9 mouse cellular contexts compared by ENCODE assay signal in genomic region chr6:59500818-59501217, GRCm38 (mm10).
DNase-seq lines count a peak whose midpoint lies in the region; ATAC-seq lines count a peak whose summit lies in the region.
"Had no signal": no experiment of that assay in that cellular context is flagged by ENCODE, and none has a peak within 500 bp of the region (broad histone marks: within the 10 kb centered on the region; RNA-seq: fewer than 3 reads in every experiment).

No protein-coding gene starts in this region.

- no peak overlapping the region for H3K4me3 ChIP-seq in embryonic facial prominence, embryonic 14.5 days (ENCODE audit: low read depth, low read length)
- H3K4me3 ChIP-seq in embryonic facial prominence, embryonic 10.5 days = no peak overlapping the region
- no peak overlapping the region for H3K4me3 ChIP-seq in limb, embryonic 10.5 days

- H3K36me3 ChIP-seq in embryonic facial prominence, embryonic 14.5 days (ENCODE audit: control insufficient read depth, insufficient read depth, low read length) = no peaks in the 10 kb centered on the region
- no peaks in the 10 kb centered on the region for H3K36me3 ChIP-seq in embryonic facial prominence, embryonic 10.5 days (replicated peaks)
- no peaks in the 10 kb centered on the region for H3K36me3 ChIP-seq in limb, embryonic 10.5 days

- no peaks in the 10 kb centered on the region for H3K9me3 ChIP-seq in embryonic facial prominence, embryonic 14.5 days (ENCODE audit: control insufficient read depth, low read length)
- no peaks in the 10 kb centered on the region for H3K9me3 ChIP-seq in embryonic facial prominence, embryonic 10.5 days
- no peaks in the 10 kb centered on the region for H3K9me3 ChIP-seq in limb, embryonic 10.5 days (replicated peaks)

- no peak for ATAC-seq in embryonic facial prominence, embryonic 14.5 days (ENCODE audit: low read depth)

- no peak overlapping the region for H3K9ac ChIP-seq in embryonic facial prominence, embryonic 14.5 days (ENCODE audit: low read depth, low read length)

- intact Hi-C loops in left cerebral cortex, postnatal 25 days (cut with DNase I) = loop anchor here (5.0 kb wide), 1 partner anchor 254 kb away; no protein-coding TSS in a partner anchor
- intact Hi-C loops in gastrocnemius, postnatal 36 days (cut with DNase I) = no loop called here

- H3K27ac ChIP-seq in embryonic facial prominence, embryonic 14.5 days (replicated peaks; ENCODE audit: low read depth, low read length) = no peak overlapping the region
- H3K27ac ChIP-seq in embryonic facial prominence, embryonic 10.5 days (replicated peaks) = no peak overlapping the region
- no peak overlapping the region for H3K27ac ChIP-seq in limb, embryonic 10.5 days

- DNase-seq in embryonic facial prominence, embryonic 14.5 days (ENCODE audit: low spot score) = peak; percentile 4
- no peak for DNase-seq in embryonic facial prominence, embryonic 10.5 days (ENCODE audit: low spot score)
- peak; percentile 26 to 55 for DNase-seq in left cerebral cortex, postnatal 25 days (ENCODE audit: low spot score in 2 of 2)
- DNase-seq in left cerebral cortex, adult 8-10 months (ENCODE audit: low spot score in 2 of 2) = no peak
- DNase-seq in adipocyte (ENCODE audit: low spot score) = peak; percentile 69
- peak; percentile 17 for DNase-seq in retina, embryonic 14.5 days (ENCODE audit: low spot score)
- no peak for DNase-seq in limb, embryonic 10.5 days (ENCODE audit: low spot score)
- no peak for DNase-seq in gastrocnemius, postnatal 36 days

- H3K4me2 ChIP-seq in embryonic facial prominence, embryonic 14.5 days (ENCODE audit: low read depth, low read length) = no peak overlapping the region
- H3K4me2 ChIP-seq: heart, embryonic 11.5 days had no signal

- H3K4me1 ChIP-seq in embryonic facial prominence, embryonic 14.5 days (ENCODE audit: control insufficient read depth, insufficient read depth, low read length) = no peaks in the 10 kb centered on the region
- no peaks in the 10 kb centered on the region for H3K4me1 ChIP-seq in embryonic facial prominence, embryonic 10.5 days
- H3K4me1 ChIP-seq in limb, embryonic 10.5 days = no peaks in the 10 kb centered on the region

- WGBS in embryonic facial prominence, embryonic 14.5 days = 74% methylated on average over 1 of the region's 1 CpGs
- WGBS in embryonic facial prominence, embryonic 10.5 days = 59% methylated on average over 1 of the region's 1 CpGs
- 49% methylated on average over 1 of the region's 1 CpGs for WGBS in limb, embryonic 10.5 days

- no peaks in the 10 kb centered on the region for H3K27me3 ChIP-seq in embryonic facial prominence, embryonic 14.5 days (replicated peaks; ENCODE audit: control insufficient read depth, insufficient read depth, low read length)
- H3K27me3 ChIP-seq in embryonic facial prominence, embryonic 10.5 days (replicated peaks; ENCODE audit: low read depth, poor library complexity, severe bottlenecking) = no peaks in the 10 kb centered on the region
- H3K27me3 ChIP-seq in limb, embryonic 10.5 days (ENCODE audit: low read depth, poor library complexity, severe bottlenecking) = no peaks in the 10 kb centered on the region

Comparison
In these comparisons a context has a peak if more than half of its experiments do, and no peak if none do; other contexts are left out.
1. DNase-seq: peak in embryonic facial prominence, embryonic 14.5 days (single experiment), left cerebral cortex, postnatal 25 days (2 of 2), adipocyte (single experiment) and retina, embryonic 14.5 days (single experiment); none in embryonic facial prominence, embryonic 10.5 days (single experiment), left cerebral cortex, adult 8-10 months (0 of 2), limb, embryonic 10.5 days (single experiment) and gastrocnemius, postnatal 36 days (0 of 2).